Comparison of ENCODE assay signal across 9 mouse cellular contexts in genomic region chr11:83448927-83449236, GRCm38 (mm10). TPM values are rescaled to one million over a fixed set of nuclear protein-coding genes. Genes with fewer than 3 reads are reported as not detected.
DNase-seq lines count a peak whose midpoint lies in the region; ATAC-seq and TF ChIP-seq lines count a peak whose summit lies in the region.
"Had no signal": no experiment of that assay in that cellular context is flagged by ENCODE, and none has a peak within 500 bp of the region (broad histone marks: within the 10 kb centered on the region; RNA-seq: fewer than 3 reads in every experiment).

No protein-coding gene starts in this region.

- H3K4me3 ChIP-seq in gastrocnemius, adult 2 months, result no peak overlapping the region
- H3K4me3 ChIP-seq in heart, embryonic 13.5 days, result no peak overlapping the region

- peak; percentile 45 for ATAC-seq in heart, embryonic 13.5 days (ENCODE audit: extremely low read depth, insufficient number of reproducible peaks, low FRiP score, low TSS enrichment)

- 0 out of 2 replicates have a peak overlapping the region, but pooled peaks have one; percentile 15 for H3K9ac ChIP-seq in heart, embryonic 13.5 days

- DNase-seq in gastrocnemius, adult 2 months, result no peak
- DNase-seq in gastrocnemius, postnatal 4 days (ENCODE audit: low spot score in 2 of 2), result no peak
- DNase-seq in NIH3T3 (ENCODE audit: low read depth), result peak; percentile 58
- DNase-seq in kidney, postnatal 4 days, result peak; percentile 60 to 68
- no peak for DNase-seq in left cerebral cortex, adult 18-20 months (ENCODE audit: low spot score in 2 of 2)
- DNase-seq in frontal cortex, adult 2 months (ENCODE audit: extremely low spot score in 1 of 2, low spot score in 1 of 2), result no peak
- DNase-seq in embryo, embryonic 10 days (ENCODE audit: low spot score), result no peak

- H3K9me3 ChIP-seq in heart, embryonic 13.5 days, result no peaks in the 10 kb centered on the region

- no peak for TF ChIP-seq CTCF in gastrocnemius, adult 2 months (IDR thresholded peaks at IDR 0.05)

- H3K36me3 ChIP-seq in heart, embryonic 13.5 days, result 0 out of 2 replicates have a peak, but pooled peaks cover 3% of the 10 kb centered on the region

- H3K27me3 ChIP-seq in heart, embryonic 13.5 days (replicated peaks), result peaks cover 36% of the 10 kb centered on the region

- H3K27ac ChIP-seq in gastrocnemius, adult 2 months, result peak overlapping the region; percentile 67
- H3K27ac ChIP-seq in heart, embryonic 13.5 days (replicated peaks), result peak overlapping the region; percentile 75
- H3K27ac ChIP-seq: macrophage had no signal

- H3K4me1 ChIP-seq in heart, embryonic 13.5 days, result peaks cover 53% of the 10 kb centered on the region

- intact Hi-C loops in gastrocnemius, adult 2 months (cut with DNase I), result no loop called here

- peak overlapping the region; percentile 16; the same call in 1 of the 2 replicates for H3K4me2 ChIP-seq in heart, embryonic 13.5 days

RNA-seq across cellular contexts. Expression of gene 1700020L24Rik, which starts 11.4 kb away (rescaled TPM):
- total RNA-seq in gastrocnemius, adult 2 months (2021), result not detected
- total RNA-seq in gastrocnemius, postnatal 4 days (2021), result not detected
- polyA plus RNA-seq in heart, embryonic 13.5 days (2015; fragmentation: Nextera tagmentation; extraction: Ambion mirVana), result 1.4 and 2.1 TPM in 2 replicates
- under 1 TPM; 0.47 to 0.53 TPM for total RNA-seq in left cerebral cortex, adult 18-20 months (2021)
- polyA plus RNA-seq in frontal cortex, adult 2 months (2012; rRNA removed), result 0.60 and 0.80 TPM in 2 replicates
- polyA plus RNA-seq: macrophage had no signal

RNA-seq across cellular contexts. Expression of gene Mmp28, which starts 14.0 kb away (rescaled TPM):
- 1 to 10 TPM; 1.9 to 3.2 TPM for total RNA-seq in gastrocnemius, adult 2 months (2021)
- total RNA-seq in gastrocnemius, postnatal 4 days (2021), result 1 to 10 TPM; 4.7 to 5.4 TPM
- 2.5 and 2.7 TPM in 2 replicates for polyA plus RNA-seq in heart, embryonic 13.5 days (2015; fragmentation: Nextera tagmentation; extraction: Ambion mirVana)
- total RNA-seq in left cerebral cortex, adult 18-20 months (2021), result 1 to 10 TPM; 2.5 to 3.9 TPM
- polyA plus RNA-seq in frontal cortex, adult 2 months (2012; rRNA removed), result 3.6 and 3.9 TPM in 2 replicates

RNA-seq across cellular contexts. Expression of gene Gas2l2, which starts 19.6 kb away (rescaled TPM):
- not detected for total RNA-seq in gastrocnemius, adult 2 months (2021)
- under 1 TPM; 0.15 to 0.34 TPM for total RNA-seq in gastrocnemius, postnatal 4 days (2021)
- 0.11 TPM in 1 of 2 replicates, not detected in the other for polyA plus RNA-seq in heart, embryonic 13.5 days (2015; fragmentation: Nextera tagmentation; extraction: Ambion mirVana)
- total RNA-seq in left cerebral cortex, adult 18-20 months (2021), result not detected
- 0.04 TPM in 1 of 2 replicates, not detected in the other for polyA plus RNA-seq in frontal cortex, adult 2 months (2012; rRNA removed)
- polyA plus RNA-seq: macrophage had no signal

RNA-seq across cellular contexts. Expression of gene Taf15, which starts 24.0 kb away (rescaled TPM):
- 10 to 100 TPM; 27.1 to 30.5 TPM for total RNA-seq in gastrocnemius, adult 2 months (2021)
- total RNA-seq in gastrocnemius, postnatal 4 days (2021), result 10 to 100 TPM; 34.6 to 40.1 TPM
- 9.7 and 10.5 TPM in 2 replicates for polyA plus RNA-seq in heart, embryonic 13.5 days (2015; fragmentation: Nextera tagmentation; extraction: Ambion mirVana)
- total RNA-seq in left cerebral cortex, adult 18-20 months (2021), result 10 to 100 TPM; 56.2 to 60.3 TPM
- 70.8 and 70.9 TPM in 2 replicates for polyA plus RNA-seq in frontal cortex, adult 2 months (2012; rRNA removed)

RNA-seq across cellular contexts. Expression of gene Rasl10b, which starts 39.9 kb away (rescaled TPM):
- under 1 TPM; 0.36 to 0.50 TPM for total RNA-seq in gastrocnemius, adult 2 months (2021)
- total RNA-seq in gastrocnemius, postnatal 4 days (2021), result 1 to 10 TPM; 1.8 to 2.6 TPM
- polyA plus RNA-seq in heart, embryonic 13.5 days (2015; fragmentation: Nextera tagmentation; extraction: Ambion mirVana), result 7.2 and 7.3 TPM in 2 replicates
- total RNA-seq in left cerebral cortex, adult 18-20 months (2021), result 100 to 1,000 TPM; 268 to 269 TPM
- polyA plus RNA-seq in frontal cortex, adult 2 months (2012; rRNA removed), result 341 and 351 TPM in 2 replicates

Comparison
In these comparisons a context has a peak if more than half of its experiments do, and no peak if none do; other contexts are left out.
1. DNase-seq: peak in NIH3T3 (single experiment) and kidney, postnatal 4 days (2 of 2); none in gastrocnemius, adult 2 months (single experiment), gastrocnemius, postnatal 4 days (0 of 2), left cerebral cortex, adult 18-20 months (0 of 2), frontal cortex, adult 2 months (0 of 2) and embryo, embryonic 10 days (single experiment).